Mouse (Mus musculus) midbrain, embryonic 10.5 days (tissue): ENCODE results near the gene Brd9. TPM values are rescaled to one million over a fixed set of nuclear protein-coding genes. Genes with fewer than 3 reads are reported as not detected.
"Not testable (repeated sequence)": the region's sequence is repeated elsewhere in the genome, so short reads cannot be mapped to it uniquely, and the experiment has no call there.

ENCODE experiments used
- DNase-seq: peaks from one replicate; pipeline ENCODE4 v3.0.0-alpha.2; 2017; ENCODE audit warnings: low spot score
- H3K27ac ChIP-seq: fragments of 300-500 bp; sonication (generic); replicated peaks from 2 replicates; pipeline ENCODE4 v1.5.1; 2016; ENCODE audit warnings: mild to moderate bottlenecking
- H3K27me3 ChIP-seq: fragments of 300-500 bp; sonication (generic); 2 replicates; pipeline ENCODE4 v1.6.1; 2016; ENCODE audit warnings: low read depth, mild to moderate bottlenecking; ENCODE audit not compliant: poor library complexity, severe bottlenecking
- H3K36me3 ChIP-seq: fragments of 300-500 bp; sonication (generic); 2 replicates; pipeline ENCODE4 v1.6.1; 2016; ENCODE audit warnings: mild to moderate bottlenecking, moderate library complexity
- H3K4me1 ChIP-seq: fragments of 300-500 bp; sonication (generic); 2 replicates; pipeline ENCODE4 v1.6.1; 2016
- H3K4me3 ChIP-seq: fragments of 300-500 bp; sonication (generic); 2 replicates; pipeline ENCODE4 v1.5.1; 2016; ENCODE audit warnings: mild to moderate bottlenecking, moderate library complexity
- H3K9me3 ChIP-seq: fragments of 300-500 bp; sonication (generic); replicated peaks from 2 replicates; pipeline ENCODE4 v1.6.1; 2016; ENCODE audit warnings: mild to moderate bottlenecking
- WGBS: fragments of 180-500 bp; shearing (Covaris S2); methylation state at CpG from one replicate; pipeline ENCODE4 v1.1.7; 2016; 5-methylcytosine and 5-hydroxymethylcytosine counted together
- microRNA-seq: library from miRNA; unstranded; fragments of <30 nt; microRNA quantifications from one replicate; pipeline ENCODE4, GENCODE M21; 2017
- polyA plus RNA-seq: library from polyadenylated mRNA; unstranded; fragments of >200 nt; fragmentation: Nextera tagmentation; extraction: Ambion mirVana; gene quantifications from 2 replicates; pipeline ENCODE4 v1.2.1, GENCODE M21; 2016

Brd9 gene
- polyA plus RNA-seq, 1 experiment from 2014 or later: 57.8 TPM

GRCm38 (mm10) chr13:74000961-74001360 is 63.4 kb downstream of the Brd9 start:
- no peak overlapping the region for H3K27ac ChIP-seq
- H3K9me3 ChIP-seq: no peaks in the 10 kb centered on the region
- H3K36me3 ChIP-seq: no peaks in the 10 kb centered on the region
- DNase-seq: no peak
- WGBS: 85% methylated on average over 6 of the region's 6 CpGs
- no peaks in the 10 kb centered on the region for H3K4me1 ChIP-seq
- no peak overlapping the region for H3K4me3 ChIP-seq
- no peaks in the 10 kb centered on the region for H3K27me3 ChIP-seq

- H3K27me3 ChIP-seq: no peaks in the 10 kb centered on the region
- no peaks in the 10 kb centered on the region for H3K36me3 ChIP-seq
- H3K4me3 ChIP-seq: no peak overlapping the region
- H3K27ac ChIP-seq: no peak overlapping the region
- H3K9me3 ChIP-seq: no peaks in the 10 kb centered on the region
- H3K4me1 ChIP-seq: no peaks in the 10 kb centered on the region
- DNase-seq: no peak
- WGBS: 85% methylated on average over 4 of the region's 4 CpGs
Observed at GRCm38 (mm10) chr13:74001492-74001891, 63.9 kb downstream of the Brd9 start.

GRCm38 (mm10) chr13:74006881-74007280 is 69.3 kb downstream of the Brd9 start:
- H3K9me3 ChIP-seq, DNase-seq, H3K36me3 ChIP-seq, H3K4me3 ChIP-seq, H3K27ac ChIP-seq: not testable (repeated sequence)
- peaks cover 23% of the 10 kb centered on the region for H3K4me1 ChIP-seq
- H3K27me3 ChIP-seq: peaks cover 49% of the 10 kb centered on the region
- 89% methylated on average over 4 of the region's 4 CpGs for WGBS

GRCm38 (mm10) chr13:74008216-74008615 is 70.6 kb downstream of the Brd9 start:
- peaks cover 51% of the 10 kb centered on the region for H3K27me3 ChIP-seq
- H3K4me3 ChIP-seq, H3K9me3 ChIP-seq, H3K27ac ChIP-seq, DNase-seq, H3K36me3 ChIP-seq: not testable (repeated sequence)
- H3K4me1 ChIP-seq: peaks cover 23% of the 10 kb centered on the region
- WGBS: 87% methylated on average over 2 of the region's 2 CpGs

GRCm38 (mm10) chr13:74008948-74009718 is 71.5 kb downstream of the Brd9 start, which contains the start of gene Tppp:
Gene Tppp (plus strand): TSS chr13:74009407.
- Histone ChIP-seq H3K9me3 (no peaks in the 10 kb centered on the region), H3K4me3 (peak within 1 kb of the TSS; percentile 68), H3K4me1 (peaks cover 23% of the 10 kb centered on the region), H3K27me3 (peaks cover 51% of the 10 kb centered on the region), H3K27ac (peak within 1 kb of the TSS; percentile 70), H3K36me3 (no peaks in the 10 kb centered on the region)
- DNase-seq: peak; percentile 83
- WGBS: under 1% methylated on average over 56 of the region's 56 CpGs

- H3K4me3 ChIP-seq: peak overlapping the region; percentile 68
- no peaks in the 10 kb centered on the region for H3K36me3 ChIP-seq
- peaks cover 51% of the 10 kb centered on the region for H3K27me3 ChIP-seq
- WGBS: under 1% methylated on average over 53 of the region's 55 CpGs
- peaks cover 23% of the 10 kb centered on the region for H3K4me1 ChIP-seq
- H3K9me3 ChIP-seq: no peaks in the 10 kb centered on the region
- DNase-seq: peak; percentile 75
- peak overlapping the region; percentile 70 for H3K27ac ChIP-seq
Observed at GRCm38 (mm10) chr13:74009791-74010614, 72.4 kb downstream of the Brd9 start.

Small RNA genes within 50 kb of the gene (microRNA-seq; reads per million reads assigned to microRNA genes)
- not detected for gene Gm25197

Other genes with a start within 250 kb of the Brd9 start
- 0.10 and 0.15 TPM in 2 replicates for gene Slc6a19, start 232.9 kb upstream of the Brd9 start, polyA plus RNA-seq
- 47.8 and 52.5 TPM in 2 replicates for gene Slc12a7, start 204.7 kb upstream of the Brd9 start, polyA plus RNA-seq
- 13.2 and 14.7 TPM in 2 replicates for gene Nkd2, start 90.2 kb upstream of the Brd9 start, polyA plus RNA-seq
- gene Trip13, start within 50 bp of the Brd9 start, polyA plus RNA-seq: 59.5 and 69.1 TPM in 2 replicates
- gene Zdhhc11, start 26.0 kb downstream of the Brd9 start, polyA plus RNA-seq: not detected in 2 replicates
- 1.00 and 1.9 TPM in 2 replicates for gene Tppp, start 71.6 kb downstream of the Brd9 start, polyA plus RNA-seq
- gene Cep72, start 124.5 kb downstream of the Brd9 start, polyA plus RNA-seq: 22.5 and 25.6 TPM in 2 replicates
- gene Slc9a3, start 183.6 kb downstream of the Brd9 start, polyA plus RNA-seq: not detected in 2 replicates